14 mouse cellular contexts compared by ENCODE assay signal in genomic region chr1:184170926-184171325, GRCm38 (mm10).
A peak's percentile ranks its signal among the peaks of the same experiment; 100 is the strongest.
DNase-seq lines count a peak whose midpoint lies in the region; ATAC-seq and TF ChIP-seq lines count a peak whose summit lies in the region.
"Had no signal": no experiment of that assay in that cellular context is flagged by ENCODE, and none has a peak within 500 bp of the region (broad histone marks: within the 10 kb centered on the region; RNA-seq: fewer than 3 reads in every experiment).

No protein-coding gene starts in this region.

- WGBS in heart, embryonic 13.5 days, result 34% methylated on average over 3 of the region's 3 CpGs

- H3K9ac ChIP-seq in heart, embryonic 13.5 days, result no peak overlapping the region
- H3K9ac ChIP-seq: forebrain, embryonic 12.5 days; liver, embryonic 15.5 days had no signal

- H3ac ChIP-seq in myocyte (ENCODE audit: control insufficient read depth, insufficient read length), result no peak overlapping the region

- peaks cover 46% of the 10 kb centered on the region for H3K4me1 ChIP-seq in heart, embryonic 13.5 days
- H3K4me1 ChIP-seq: forebrain, embryonic 12.5 days; liver, embryonic 15.5 days had no signal

- H3K9me3 ChIP-seq in heart, embryonic 13.5 days, result no peaks in the 10 kb centered on the region
- H3K9me3 ChIP-seq: forebrain, embryonic 12.5 days; liver, embryonic 15.5 days had no signal

- peak; percentile 8 for DNase-seq in ovary, adult 18-20 months (ENCODE audit: low spot score)
- DNase-seq in ovary, postnatal 14 days (ENCODE audit: low spot score), result no peak
- peak; percentile 98 for DNase-seq in heart, adult 11 months
- no peak for DNase-seq in retina, postnatal 1 day
- DNase-seq in spleen, postnatal 14 days (ENCODE audit: low spot score in 2 of 2), result no peak
- DNase-seq in left cerebral cortex, adult 18-20 months (ENCODE audit: low spot score in 2 of 2), result no peak
- DNase-seq: kidney, adult 9 months; layer of hippocampus, postnatal 36 days; midbrain, embryonic 14.5 days had no signal

- H3K27me3 ChIP-seq in heart, embryonic 13.5 days (replicated peaks), result no peaks in the 10 kb centered on the region
- no peaks in the 10 kb centered on the region for H3K27me3 ChIP-seq in myocyte (ENCODE audit: control insufficient read depth, insufficient read depth, insufficient read length)
- H3K27me3 ChIP-seq: forebrain, embryonic 12.5 days; liver, embryonic 15.5 days had no signal

- peak overlapping the region; percentile 41 for H3K4me2 ChIP-seq in heart, embryonic 13.5 days
- peak overlapping the region; percentile 31 for H3K4me2 ChIP-seq in myocyte (ENCODE audit: low read depth)
- H3K4me2 ChIP-seq: forebrain, embryonic 12.5 days; liver, embryonic 15.5 days had no signal

- H3K27ac ChIP-seq in heart, embryonic 13.5 days (replicated peaks), result peak overlapping the region; percentile 92
- H3K27ac ChIP-seq: forebrain, embryonic 12.5 days; hindbrain, postnatal 0 days; liver, embryonic 15.5 days had no signal

- H3K79me2 ChIP-seq in myocyte (ENCODE audit: control insufficient read depth, insufficient read depth), result no peaks in the 10 kb centered on the region

- no peaks in the 10 kb centered on the region for H3K36me3 ChIP-seq in heart, embryonic 13.5 days
- H3K36me3 ChIP-seq in myocyte (ENCODE audit: control insufficient read depth, insufficient read depth), result no peaks in the 10 kb centered on the region
- H3K36me3 ChIP-seq: forebrain, embryonic 12.5 days; liver, embryonic 15.5 days had no signal

- ATAC-seq in heart, embryonic 13.5 days (ENCODE audit: extremely low read depth, insufficient number of reproducible peaks, low FRiP score, low TSS enrichment), result peak; percentile 79
- ATAC-seq: hindbrain, postnatal 0 days had no signal

- TF ChIP-seq POLR2A in myocyte (IDR thresholded peaks at IDR 0.05; ENCODE audit: insufficient read length, low read depth), result no peak

- 0 out of 2 replicates have a peak overlapping the region, but pooled peaks have one; percentile 2 for H3K4me3 ChIP-seq in heart, embryonic 13.5 days
- no peak overlapping the region for H3K4me3 ChIP-seq in myocyte
- H3K4me3 ChIP-seq: forebrain, embryonic 12.5 days; liver, embryonic 15.5 days had no signal

TF ChIP-seq in myocyte, 11 proteins besides CTCF, POLR2A, EP300 and RAD21:
- TF ChIP-seq TCF3 (IDR thresholded peaks at IDR 0.05; ENCODE audit: insufficient read length, low read depth) (peak; percentile 65), USF1 (IDR thresholded peaks at IDR 0.05; ENCODE audit: low read depth) (no peak), MYOG (IDR thresholded peaks at IDR 0.05; ENCODE audit: control insufficient read depth in 1 of 3, insufficient read depth in 1 of 3, insufficient read length in 2 of 3, low read depth in 2 of 3) (peak; percentile 73 to 97 (median 88)), MAX (IDR thresholded peaks at IDR 0.05; ENCODE audit: low read depth) (no peak), TCF12 (IDR thresholded peaks at IDR 0.05; ENCODE audit: insufficient read depth, poor library complexity, severe bottlenecking) (peak; percentile 76), MYOD1 (IDR thresholded peaks at IDR 0.05; ENCODE audit: control insufficient read depth in 1 of 3, insufficient read length in 2 of 3, low read depth in 2 of 3) (peak; percentile 43 to 99 (median 90))

Comparison
In these comparisons a context has a peak if more than half of its experiments do, and no peak if none do; other contexts are left out.
1. DNase-seq: peak in ovary, adult 18-20 months (single experiment) and heart, adult 11 months (single experiment); none in ovary, postnatal 14 days (single experiment), retina, postnatal 1 day (single experiment), spleen, postnatal 14 days (0 of 2) and left cerebral cortex, adult 18-20 months (0 of 2).